Mouse (Mus musculus) T-helper 1 cell (primary cell): ENCODE measurements at regions not wholly inside any gene's neighbourhood (a gene's known extent, or its start where the extent isn't known, plus 50 kb on each side); places are given as distances from the start of the nearest gene placed in this dataset.

ENCODE experiments used
- in situ Hi-C: fragments of 300-600 bp; cut with MboI, MseI; formaldehyde crosslinking; loops from one replicate; pipeline ENCODE4 v1.15.1; 2025; ENCODE audit warnings: high pct_unique_total_duplicates

DNA sequence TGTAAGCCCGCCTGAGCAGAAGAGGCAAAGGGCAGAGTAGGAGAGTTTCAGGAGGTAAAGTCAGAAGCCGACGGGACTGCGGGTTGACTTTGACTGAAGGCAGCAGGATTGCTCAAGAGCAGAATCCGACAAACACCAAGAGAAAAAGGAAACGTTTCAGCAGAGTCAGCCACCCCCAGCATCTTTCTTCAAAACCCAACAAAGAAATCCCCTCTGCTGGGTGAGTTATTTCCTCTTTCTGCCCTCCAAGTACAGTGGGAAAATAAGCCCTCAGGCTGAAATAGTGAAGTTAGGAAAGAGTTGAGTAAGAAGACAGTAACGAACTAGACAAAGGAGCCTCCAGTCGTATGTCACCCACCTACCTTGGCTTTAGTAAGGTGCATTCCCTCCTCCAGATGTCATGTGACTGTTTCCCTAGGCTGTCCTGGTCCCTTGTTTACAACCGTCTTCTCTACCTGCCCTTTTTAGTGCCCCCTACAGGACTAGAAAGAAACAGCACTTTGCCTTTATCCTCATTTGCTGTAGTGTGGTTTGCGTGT, 196.9 kb downstream of the Dusp6 start:
- in situ Hi-C loops, result loop anchor here (5.0 to 10.0 kb wide), 3 partner anchors 97 to 495 kb away; partner anchors contain the start of gene Dusp6

DNA sequence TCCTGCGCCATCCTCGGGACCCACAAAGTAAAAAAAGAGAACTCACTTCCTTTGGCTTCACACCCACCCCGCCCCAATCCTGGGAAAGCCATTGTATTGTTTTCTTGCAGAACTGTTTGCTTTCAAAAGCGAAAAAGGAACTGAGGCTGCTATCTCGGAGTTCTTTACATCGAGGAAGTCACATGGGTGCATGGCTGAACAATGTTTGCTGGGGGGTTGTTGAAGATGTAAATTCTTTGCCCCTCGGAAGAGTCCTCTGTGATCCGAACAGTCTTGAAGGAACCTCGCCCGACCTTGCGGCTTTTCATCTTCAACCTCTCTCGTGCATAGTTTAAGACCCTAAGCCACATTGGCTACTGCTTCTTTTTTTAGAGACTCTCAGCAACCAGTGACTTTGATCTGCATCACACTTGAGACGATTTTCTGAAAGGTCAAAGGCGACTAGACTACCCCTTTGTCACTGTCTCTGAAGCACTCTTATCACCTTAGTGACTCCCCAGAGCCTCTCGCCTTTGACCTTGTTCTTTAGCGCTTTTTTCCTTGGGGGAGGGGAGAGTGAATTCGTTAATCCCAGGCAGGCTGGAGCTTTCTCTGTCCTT, 197.9 kb downstream of the Dusp6 start:
- in situ Hi-C loops, result loop anchor here (5.0 kb wide), 2 partner anchors 96 to 199 kb away; partner anchors contain the start of gene Dusp6

- in situ Hi-C loops, result loop anchor here (5.0 kb wide), 2 partner anchors 96 to 199 kb away; partner anchors contain the start of gene Dusp6
These were observed 198.5 kb downstream of the Dusp6 start for GRCm38 (mm10) chr10:99461446-99461966.

DNA sequence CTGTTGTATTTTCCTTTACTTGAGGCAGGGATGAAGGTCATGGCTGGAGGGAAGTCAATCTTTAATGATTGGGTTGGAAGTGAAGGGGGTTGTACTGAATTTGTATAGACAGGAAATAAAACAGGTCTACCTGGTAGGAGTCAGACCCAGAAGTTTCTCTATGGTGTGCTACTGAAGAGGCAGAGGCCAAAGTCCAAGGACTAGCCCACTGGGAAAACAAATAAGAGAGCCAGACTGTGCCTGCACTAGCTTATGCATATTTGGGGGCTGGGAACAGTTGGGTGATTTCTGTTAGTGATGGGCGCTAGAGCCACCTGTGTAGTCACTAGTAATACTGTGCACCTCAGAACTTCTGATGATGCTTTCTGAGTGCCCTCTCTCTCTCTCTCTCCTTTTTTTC, 203.7 kb downstream of the Dusp6 start:
- in situ Hi-C loops, result no loop called here

DNA sequence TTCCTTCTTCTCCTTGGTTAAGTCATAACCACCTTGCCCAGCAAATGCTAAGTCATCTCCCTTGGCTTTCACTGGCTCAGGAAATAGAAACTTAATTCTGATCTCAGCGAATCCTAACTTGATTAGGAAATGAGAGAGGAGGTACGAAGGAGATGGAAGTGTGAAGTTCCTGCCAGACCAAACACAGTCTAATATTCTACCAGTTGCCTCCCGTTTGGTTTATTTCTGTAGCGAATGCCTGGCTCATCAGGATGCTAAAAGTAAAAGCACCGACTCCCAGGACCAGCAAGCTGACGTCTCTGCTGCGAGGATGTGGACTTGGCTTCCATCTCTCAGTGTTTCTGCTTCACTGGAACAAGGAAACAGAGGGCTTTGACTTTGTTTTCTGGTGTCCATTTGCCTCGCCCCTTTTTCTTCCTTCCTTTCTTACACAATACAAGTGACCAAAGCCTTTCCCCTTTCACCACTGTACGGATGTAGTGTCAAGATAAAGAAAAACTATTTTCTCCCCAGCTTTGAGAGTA, 204.3 kb downstream of the Dusp6 start:
- in situ Hi-C loops, result no loop called here

- in situ Hi-C loops, result no loop called here
These were observed 205.9 kb downstream of the Dusp6 start for GRCm38 (mm10) chr10:99468971-99469370.

DNA sequence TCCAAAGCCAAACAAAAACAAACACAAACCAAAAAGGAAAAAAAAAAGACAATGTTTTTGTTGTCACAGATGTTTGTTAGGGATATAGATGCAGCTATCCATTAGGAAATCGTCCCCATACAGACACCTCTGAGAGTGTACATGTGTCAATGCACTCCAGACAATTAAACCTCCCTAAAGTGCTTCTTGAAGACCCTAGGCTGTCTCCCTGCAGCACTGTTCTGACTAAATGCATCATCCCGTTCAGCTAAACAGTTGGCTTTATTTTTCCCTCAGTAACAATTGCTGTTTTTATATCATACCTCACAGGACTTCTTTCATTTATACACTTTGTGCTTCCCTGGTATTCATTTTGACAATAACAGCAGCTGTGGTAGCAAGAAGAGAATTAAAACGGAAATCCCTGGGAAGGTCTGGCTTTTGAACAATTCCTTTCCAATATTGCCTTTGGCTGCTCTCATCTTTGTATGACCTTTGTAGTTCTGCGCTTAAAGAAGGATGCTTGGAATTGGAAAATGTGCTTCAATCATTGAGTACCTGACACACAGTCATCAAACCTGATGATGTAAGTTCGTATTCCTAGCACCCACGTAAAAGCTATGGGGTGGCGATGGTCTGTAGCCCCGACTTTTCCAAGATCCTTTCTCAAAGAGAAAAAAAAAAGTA, 208.9 kb downstream of the Dusp6 start:
- in situ Hi-C loops, result no loop called here

- in situ Hi-C loops, result no loop called here
These were observed 209.8 kb downstream of the Dusp6 start for GRCm38 (mm10) chr10:99472806-99473205.

GRCm38 (mm10) chr10:99473758-99474157, 210.7 kb downstream of the Dusp6 start:
- in situ Hi-C loops, result no loop called here

DNA sequence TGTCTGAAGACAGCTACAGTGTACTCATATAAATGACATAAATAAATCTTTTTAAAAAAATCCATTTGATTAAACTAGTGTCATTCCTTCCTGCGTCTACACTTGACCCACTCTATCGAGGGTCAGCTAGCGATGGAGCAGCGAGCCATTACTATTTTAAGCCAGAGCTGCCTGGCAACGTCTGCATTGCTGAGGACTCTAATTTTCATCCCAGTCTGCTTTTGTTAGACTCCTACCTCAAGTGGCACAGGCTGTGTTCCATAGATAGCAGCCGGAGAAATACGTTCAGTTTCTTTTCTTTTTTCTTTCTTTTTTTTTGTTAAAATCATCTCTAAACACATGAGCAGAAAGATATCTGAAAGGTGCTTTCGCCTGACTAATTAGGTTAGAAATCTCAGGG, 211.5 kb downstream of the Dusp6 start:
- in situ Hi-C loops, result no loop called here

GRCm38 (mm10) chr10:99476214-99476613, 213.2 kb downstream of the Dusp6 start:
- in situ Hi-C loops, result no loop called here

DNA sequence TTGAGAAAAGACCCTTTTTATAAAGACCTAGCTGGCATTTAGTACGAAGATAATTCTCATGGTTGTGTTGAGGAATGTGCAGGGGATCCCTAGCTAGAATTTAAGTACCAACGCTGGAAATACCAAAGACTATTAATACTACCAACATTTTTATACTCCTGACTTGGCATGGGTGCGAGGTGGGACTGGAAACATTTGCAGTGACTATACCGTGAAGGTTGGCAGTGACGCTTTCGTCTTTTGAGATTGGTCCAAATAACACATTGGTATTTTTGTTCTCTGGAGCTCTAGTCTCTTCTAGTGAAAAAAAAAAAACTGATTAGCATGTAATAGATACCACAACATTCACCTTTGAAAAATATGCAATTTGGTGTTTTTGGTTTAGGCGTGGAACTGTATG, 213.7 kb downstream of the Dusp6 start:
- in situ Hi-C loops, result no loop called here

GRCm38 (mm10) chr10:99480573-99480972, 217.5 kb downstream of the Dusp6 start:
- in situ Hi-C loops, result no loop called here

- in situ Hi-C loops, result no loop called here
These were observed 219.0 kb downstream of the Dusp6 start for GRCm38 (mm10) chr10:99482009-99482408.

DNA sequence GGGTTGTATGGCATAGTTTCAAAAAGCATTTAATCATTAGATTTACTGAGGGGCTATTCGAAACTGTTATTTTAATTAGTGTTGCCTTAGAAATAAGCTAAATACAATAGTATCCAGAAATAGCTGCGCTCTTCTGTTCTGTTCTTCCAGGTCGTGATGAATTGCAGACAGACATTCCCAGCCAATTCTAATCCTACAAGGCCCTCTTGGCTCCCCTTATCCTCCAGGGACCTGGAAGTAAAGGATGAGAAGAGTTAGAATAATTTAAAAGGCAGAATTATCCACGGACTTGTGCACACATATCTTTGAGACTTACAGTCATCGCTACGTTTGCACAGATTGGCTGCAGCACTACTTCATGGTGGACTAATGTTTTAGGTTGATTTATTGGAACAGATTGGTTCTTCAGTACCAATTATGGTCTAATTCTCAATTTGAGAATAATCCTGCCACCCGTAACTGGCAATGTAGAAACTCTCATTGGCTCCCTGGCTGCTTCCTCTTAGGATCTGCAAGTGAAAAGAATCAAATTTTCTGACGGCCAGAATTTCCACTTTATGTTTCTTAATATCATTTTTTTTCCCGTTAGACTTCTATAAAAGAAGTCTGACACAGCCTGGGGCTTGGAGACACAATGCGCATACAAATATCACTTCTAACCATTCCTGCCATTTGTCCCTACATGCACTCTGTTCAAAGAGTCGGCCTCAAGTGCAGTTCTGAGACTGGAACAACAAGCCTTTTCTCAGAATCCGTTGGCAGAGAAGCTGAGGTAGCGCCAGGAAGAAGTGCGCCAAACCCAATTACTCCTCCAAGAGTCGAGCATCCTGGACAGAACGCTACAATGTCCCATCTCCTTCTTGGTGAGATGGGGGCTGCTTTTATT, 225.4 kb downstream of the Dusp6 start:
- in situ Hi-C loops, result no loop called here

DNA sequence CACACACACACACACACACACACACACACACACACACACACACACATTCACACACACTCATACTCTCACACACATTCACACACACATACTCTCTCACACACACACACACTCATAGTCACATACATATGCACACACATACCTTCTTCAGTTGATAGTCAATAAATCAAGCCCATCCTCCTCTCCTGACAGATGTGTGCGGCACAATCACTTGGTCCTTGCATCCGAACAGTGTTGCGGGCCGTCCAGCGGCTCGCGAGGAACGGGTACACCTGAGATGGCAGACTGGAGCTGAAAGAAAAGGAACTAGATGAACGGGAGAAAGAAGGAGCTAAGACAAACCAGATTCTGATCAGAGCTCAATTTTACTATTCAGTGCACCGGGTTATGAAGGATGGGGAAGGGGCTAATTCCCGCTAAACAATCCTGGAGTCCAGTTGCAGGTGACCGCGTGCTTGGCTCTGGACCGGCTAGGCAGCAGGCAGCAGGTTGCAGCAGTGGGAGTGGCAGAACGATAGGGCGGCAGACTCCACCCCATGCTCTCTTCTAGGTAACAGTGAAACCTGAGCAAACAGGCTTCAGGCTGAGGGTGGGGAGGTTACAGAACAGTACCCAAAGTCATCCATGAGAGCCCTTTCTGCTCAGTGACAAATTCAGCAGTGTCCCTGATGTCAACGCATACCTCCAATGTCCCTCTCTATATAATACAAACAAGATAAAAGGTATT, 247.8 kb downstream of the Csl start:
- in situ Hi-C loops, result loop anchor here (10.0 kb wide), 1 partner anchor 877 kb away; no protein-coding TSS in a partner anchor

DNA sequence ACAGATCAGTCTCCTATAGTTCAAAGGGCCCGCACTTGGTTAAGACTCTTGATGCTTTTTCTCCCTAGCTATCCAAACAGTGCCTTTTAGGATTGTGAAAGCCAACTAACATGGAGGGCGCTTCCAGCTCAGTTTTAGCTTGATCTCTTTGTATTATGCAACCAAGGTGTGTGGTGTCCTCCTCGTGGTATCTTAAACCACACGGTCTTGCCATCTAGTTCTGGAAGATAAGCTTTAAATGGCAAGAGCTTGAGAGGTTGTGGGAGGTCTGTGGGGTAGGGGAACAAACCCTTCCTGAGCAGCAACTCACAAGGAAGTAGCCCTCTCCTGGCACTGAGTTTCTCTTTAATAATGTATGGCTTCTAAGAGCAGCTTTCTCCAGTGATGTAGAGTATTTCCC, 241.5 kb downstream of the Csl start:
- in situ Hi-C loops, result loop anchor here (10.0 kb wide), 1 partner anchor 883 kb away; no protein-coding TSS in a partner anchor

- in situ Hi-C loops, result loop anchor here (10.0 kb wide), 1 partner anchor 885 kb away; no protein-coding TSS in a partner anchor
These were observed 240.0 kb downstream of the Csl start for GRCm38 (mm10) chr10:99519479-99519878.

GRCm38 (mm10) chr10:99523817-99524216, 235.6 kb downstream of the Csl start:
- in situ Hi-C loops, result no loop called here
